Mouse (Mus musculus) limb, embryonic 14.5 days (tissue): Measurements from ENCODE around the gene Gm10718. TPM values are rescaled to one million over a fixed set of nuclear protein-coding genes. Genes with fewer than 3 reads are reported as not detected.
"Not testable (repeated sequence)": the region's sequence is repeated elsewhere in the genome, so short reads cannot be mapped to it uniquely, and the experiment has no call there.

ENCODE experiments used
- ATAC-seq: fragments of 200-750 bp; cut with Nextera tagmentation; 2 replicates; pipeline ENCODE4 v1.8.0; 2017; ENCODE audit warnings: low read depth, moderate number of reproducible peaks, moderate TSS enrichment; ENCODE audit not compliant: low FRiP score
- DNase-seq: peaks from one replicate; pipeline ENCODE4 v3.0.0-alpha.2; 2015; ENCODE audit warnings: low spot score
- H3K27ac ChIP-seq: fragments of 300-500 bp; sonication (generic); replicated peaks from 2 replicates; pipeline ENCODE4 v1.5.1; 2014; ENCODE audit warnings: low read depth, mild to moderate bottlenecking, low read length, moderate library complexity, mixed read lengths
- H3K27me3 ChIP-seq: fragments of 300-500 bp; sonication (generic); 2 replicates; pipeline ENCODE4 v1.6.1; 2014; ENCODE audit warnings: low read length, mixed read lengths; ENCODE audit not compliant: control insufficient read depth, insufficient read depth
- H3K36me3 ChIP-seq: fragments of 300-500 bp; sonication (generic); 2 replicates; pipeline ENCODE4 v1.6.1; 2014; ENCODE audit warnings: mild to moderate bottlenecking, low read length, moderate library complexity, mixed read lengths; ENCODE audit not compliant: control insufficient read depth, insufficient read depth
- H3K4me1 ChIP-seq: fragments of 300-500 bp; sonication (generic); 2 replicates; pipeline ENCODE4 v1.6.1; 2014; ENCODE audit warnings: antibody characterized with exemption, low read length, mixed read lengths; ENCODE audit not compliant: control insufficient read depth, insufficient read depth
- H3K4me2 ChIP-seq: fragments of 300-500 bp; sonication (generic); replicated peaks from 2 replicates; pipeline ENCODE4 v1.6.1; 2014; ENCODE audit warnings: low read depth, mild to moderate bottlenecking, low read length, moderate library complexity; ENCODE audit not compliant: severe bottlenecking
- H3K4me3 ChIP-seq: fragments of 300-500 bp; sonication (generic); replicated peaks from 2 replicates; pipeline ENCODE4 v1.5.1; 2014; ENCODE audit warnings: low read length
- H3K9ac ChIP-seq: fragments of 300-500 bp; sonication (generic); 2 replicates; pipeline ENCODE4 v1.6.1; 2014; ENCODE audit warnings: mild to moderate bottlenecking, low read depth, low read length, moderate library complexity; ENCODE audit not compliant: severe bottlenecking
- H3K9me3 ChIP-seq: fragments of 300-500 bp; sonication (generic); 2 replicates; pipeline ENCODE4 v1.6.1; 2016; ENCODE audit warnings: low read length; ENCODE audit not compliant: control insufficient read depth
- WGBS: fragments of 180-500 bp; shearing (Covaris S2); extraction: QIAGEN DNeasy Blood & Tissue Kit; methylation state at CpG from one replicate; pipeline ENCODE4 v1.1.7; 2014; 5-methylcytosine and 5-hydroxymethylcytosine counted together
- polyA plus RNA-seq, 2 experiments: library from polyadenylated mRNA; depleted of rRNA in 1 of 2; stranded (reverse) in 1 of 2; unstranded in 1 of 2; fragments of >200 nt; fragmentation: Nextera tagmentation in 1 of 2; extraction: Ambion mirVana in 1 of 2; gene quantifications; 2 replicates each; pipeline versions ENCODE4 v1.2.1 to v1.2.3; 2012 to 2014

The Gm10718 gene
- polyA plus RNA-seq, 2 experiments: 0.10 TPM; not detected in 1

GRCm38 (mm10) chr9:3009331-3009730 lies 14.0 kb upstream of the Gm10718 start:
- not testable (repeated sequence) for H3K27ac ChIP-seq, DNase-seq, H3K4me1 ChIP-seq, H3K27me3 ChIP-seq, ATAC-seq, H3K4me3 ChIP-seq, H3K4me2 ChIP-seq, H3K9ac ChIP-seq, H3K9me3 ChIP-seq, H3K36me3 ChIP-seq
- WGBS: no CpG with 5 or more reads among the region's 5 CpGs

- H3K27ac ChIP-seq, DNase-seq, H3K4me2 ChIP-seq, ATAC-seq, H3K4me3 ChIP-seq, H3K4me1 ChIP-seq, H3K36me3 ChIP-seq, H3K9me3 ChIP-seq, H3K9ac ChIP-seq, H3K27me3 ChIP-seq: not testable (repeated sequence)
- 77% methylated on average over 2 of the region's 7 CpGs for WGBS
These were observed 11.2 kb upstream of the Gm10718 start for GRCm38 (mm10) chr9:3012054-3012621.

GRCm38 (mm10) chr9:3012733-3013279 lies 10.5 kb upstream of the Gm10718 start, which contains the start of gene Gm10721:
Gm10721 (plus strand) TSS chr9:3013140.
- not testable (repeated sequence) for H3K4me2 ChIP-seq, H3K9me3 ChIP-seq, H3K27ac ChIP-seq, H3K36me3 ChIP-seq, H3K9ac ChIP-seq, H3K4me3 ChIP-seq, DNase-seq, H3K27me3 ChIP-seq, H3K4me1 ChIP-seq
- no CpG with 5 or more reads among the region's 11 CpGs for WGBS
- ATAC-seq: peak; percentile 54; the same call in 1 of the 2 replicates

GRCm38 (mm10) chr9:3015354-3015753 lies 8.0 kb upstream of the Gm10718 start, which contains the start of gene Gm10720:
Gm10720 (plus strand) TSS chr9:3015654.
- H3K36me3 ChIP-seq, DNase-seq, H3K9me3 ChIP-seq, ATAC-seq, H3K9ac ChIP-seq, H3K4me2 ChIP-seq, H3K27me3 ChIP-seq, H3K4me3 ChIP-seq, H3K4me1 ChIP-seq, H3K27ac ChIP-seq: not testable (repeated sequence)
- 60% methylated on average over 4 of the region's 9 CpGs for WGBS

GRCm38 (mm10) chr9:3015896-3016295 lies 7.5 kb upstream of the Gm10718 start:
- DNase-seq, H3K27ac ChIP-seq, H3K4me3 ChIP-seq, ATAC-seq, H3K9me3 ChIP-seq, H3K4me1 ChIP-seq, H3K4me2 ChIP-seq, H3K9ac ChIP-seq, H3K27me3 ChIP-seq, H3K36me3 ChIP-seq: not testable (repeated sequence)
- WGBS: 65% methylated on average over 4 of the region's 6 CpGs

- H3K4me1 ChIP-seq, H3K9ac ChIP-seq, H3K27ac ChIP-seq, H3K4me2 ChIP-seq, H3K36me3 ChIP-seq, H3K27me3 ChIP-seq, H3K4me3 ChIP-seq, ATAC-seq, H3K9me3 ChIP-seq, DNase-seq: not testable (repeated sequence)
- WGBS: 71% methylated on average over 1 of the region's 9 CpGs
These were observed 6.2 kb upstream of the Gm10718 start, which contains the start of gene Gm10719 for GRCm38 (mm10) chr9:3017108-3017507. Gm10719 (plus strand) TSS chr9:3017408.

GRCm38 (mm10) chr9:3018944-3019343 lies 4.4 kb upstream of the Gm10718 start:
- H3K4me3 ChIP-seq, DNase-seq, H3K36me3 ChIP-seq, H3K4me2 ChIP-seq, H3K4me1 ChIP-seq, H3K27ac ChIP-seq, H3K9ac ChIP-seq, H3K9me3 ChIP-seq, ATAC-seq, H3K27me3 ChIP-seq: not testable (repeated sequence)
- WGBS: 59% methylated on average over 9 of the region's 9 CpGs

- not testable (repeated sequence) for H3K4me1 ChIP-seq, H3K4me3 ChIP-seq, H3K4me2 ChIP-seq, H3K36me3 ChIP-seq, H3K27me3 ChIP-seq, H3K9ac ChIP-seq, H3K9me3 ChIP-seq, DNase-seq, H3K27ac ChIP-seq
- WGBS: 75% methylated on average over 11 of the region's 19 CpGs
- peak; percentile 56; the same call in 1 of the 2 replicates for ATAC-seq
These were observed 3.3 kb upstream of the Gm10718 start for GRCm38 (mm10) chr9:3019835-3020727.
